Mouse (Mus musculus): ENCODE results near the gene Clec4a3. TPM values are rescaled to one million over a fixed set of nuclear protein-coding genes. Genes with fewer than 3 reads are reported as not detected.

The Clec4a3 gene
- 0.20 TPM for polyA plus RNA-seq (2017; shearing (Covaris generic))

GRCm38 (mm10) chr6:122952401-122952800 is at the start of gene Clec4a3:
Gene Clec4a3, plus strand, starts transcription at chr6:122952515.

GRCm38 (mm10) chr6:122921451-122921850 is 30.9 kb upstream of the Clec4a3 start, which contains the start of gene Clec4a1:
Gene Clec4a1, plus strand, starts transcription at chr6:122921848.

GRCm38 (mm10) chr6:122989876-122990437 is 37.6 kb downstream of the Clec4a3 start, which contains the start of gene Clec4a4:
Gene Clec4a4, plus strand, starts transcription at chr6:122990367.

Other genes with a start within 250 kb of the Clec4a3 start
- gene Nanog, start 245.0 kb upstream of the Clec4a3 start, polyA plus RNA-seq (2017; shearing (Covaris generic)), result not detected
- 95.4 TPM for gene Slc2a3, start 150.9 kb upstream of the Clec4a3 start, polyA plus RNA-seq (2017; shearing (Covaris generic))
- gene Foxj2, start 132.6 kb upstream of the Clec4a3 start, polyA plus RNA-seq (2017; shearing (Covaris generic)), result 35.0 TPM
- 0.11 TPM for gene C3ar1, start 96.4 kb upstream of the Clec4a3 start, polyA plus RNA-seq (2017; shearing (Covaris generic))
- gene Necap1, start 78.0 kb upstream of the Clec4a3 start, polyA plus RNA-seq (2017; shearing (Covaris generic)), result 34.9 TPM
- gene Clec4a1, start 30.7 kb upstream of the Clec4a3 start, polyA plus RNA-seq (2017; shearing (Covaris generic)), result not detected
- gene Clec4a4, start 37.9 kb downstream of the Clec4a3 start, polyA plus RNA-seq (2017; shearing (Covaris generic)), result 0.31 TPM
- gene Clec4b1, start 97.4 kb downstream of the Clec4a3 start, polyA plus RNA-seq (2017; shearing (Covaris generic)), result 0.32 TPM
- 0.32 TPM for gene Clec4a2, start 153.9 kb downstream of the Clec4a3 start, polyA plus RNA-seq (2017; shearing (Covaris generic))
- gene Clec4b2, start 220.4 kb downstream of the Clec4a3 start, polyA plus RNA-seq (2017; shearing (Covaris generic)), result not detected

Data from CD4-positive, CD25-positive, alpha-beta regulatory T cell (primary cell).